Mouse (Mus musculus): ENCODE data around the gene Trappc3.
"Not testable (repeated sequence)": the region's sequence is repeated elsewhere in the genome, so short reads cannot be mapped to it uniquely, and the experiment has no call there.

Trappc3 gene

DNA sequence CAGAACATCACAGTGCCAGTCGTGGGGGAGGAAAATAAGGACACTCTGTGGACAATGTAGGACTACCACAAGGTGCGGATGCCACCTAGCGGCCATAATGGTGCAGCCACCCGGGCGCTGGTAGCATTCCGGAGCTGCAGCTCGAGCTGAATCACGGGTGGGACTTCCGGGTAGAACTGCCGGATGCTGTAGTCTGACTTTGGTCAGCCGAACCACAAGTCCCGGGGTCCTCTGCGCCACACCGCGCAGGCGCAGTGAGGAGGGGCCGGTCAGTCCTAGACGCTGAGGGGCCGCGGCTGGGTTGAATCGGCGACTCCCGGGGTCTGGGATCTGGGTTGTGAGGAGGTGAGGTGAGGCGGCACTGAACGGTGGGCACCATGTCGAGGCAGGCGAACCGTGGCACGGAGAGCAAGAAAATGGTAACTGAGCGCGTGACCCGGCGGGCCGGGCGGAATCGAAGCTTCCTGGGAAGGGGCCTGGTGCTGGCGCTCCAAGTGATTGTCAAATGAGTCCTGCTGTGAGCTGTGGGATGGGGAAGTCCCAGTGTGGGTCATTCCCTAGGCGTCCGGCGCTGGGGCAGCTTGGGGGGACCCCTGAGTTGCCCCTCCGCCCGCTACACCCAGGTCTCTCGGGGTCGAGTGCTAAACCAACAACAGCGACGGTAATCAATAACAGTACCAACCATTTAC is at the start of gene Trappc3:
TSS of gene Trappc3 (plus strand) at position 207 of the 689 bp plus-strand sequence.
- DNase-seq, result peak; percentile 97 to 98

- no peak for DNase-seq
Measured at GRCm38 (mm10) chr4:126217771-126218170, 44.4 kb upstream of the Trappc3 start.

- not testable (repeated sequence) for DNase-seq
Measured at GRCm38 (mm10) chr4:126219540-126219939, 42.6 kb upstream of the Trappc3 start.

GRCm38 (mm10) chr4:126220045-126220444 is 42.1 kb upstream of the Trappc3 start:
- DNase-seq, result no peak

DNA sequence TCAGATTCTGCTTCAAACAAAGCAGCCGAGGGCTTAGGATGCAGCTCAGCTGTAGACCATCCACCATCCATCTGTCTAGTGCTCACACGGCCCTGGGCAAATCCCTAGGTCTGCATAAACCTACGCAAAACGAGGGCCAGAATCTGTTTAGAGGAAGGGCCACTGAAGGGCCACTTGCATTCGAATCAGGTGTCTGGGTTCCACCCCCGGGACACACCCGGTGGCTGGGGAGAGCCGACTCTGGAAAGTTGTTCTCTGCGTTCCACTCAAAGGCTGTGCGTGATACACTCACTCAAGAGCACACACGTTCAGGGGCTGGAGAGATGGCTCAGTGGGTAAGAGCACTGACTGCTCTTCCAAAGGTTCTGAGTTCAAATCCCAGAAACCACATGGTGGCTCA is 39.5 kb upstream of the Trappc3 start:
- no peak for DNase-seq

- DNase-seq, result no peak
Measured at GRCm38 (mm10) chr4:126226640-126227039, 35.5 kb upstream of the Trappc3 start.

DNA sequence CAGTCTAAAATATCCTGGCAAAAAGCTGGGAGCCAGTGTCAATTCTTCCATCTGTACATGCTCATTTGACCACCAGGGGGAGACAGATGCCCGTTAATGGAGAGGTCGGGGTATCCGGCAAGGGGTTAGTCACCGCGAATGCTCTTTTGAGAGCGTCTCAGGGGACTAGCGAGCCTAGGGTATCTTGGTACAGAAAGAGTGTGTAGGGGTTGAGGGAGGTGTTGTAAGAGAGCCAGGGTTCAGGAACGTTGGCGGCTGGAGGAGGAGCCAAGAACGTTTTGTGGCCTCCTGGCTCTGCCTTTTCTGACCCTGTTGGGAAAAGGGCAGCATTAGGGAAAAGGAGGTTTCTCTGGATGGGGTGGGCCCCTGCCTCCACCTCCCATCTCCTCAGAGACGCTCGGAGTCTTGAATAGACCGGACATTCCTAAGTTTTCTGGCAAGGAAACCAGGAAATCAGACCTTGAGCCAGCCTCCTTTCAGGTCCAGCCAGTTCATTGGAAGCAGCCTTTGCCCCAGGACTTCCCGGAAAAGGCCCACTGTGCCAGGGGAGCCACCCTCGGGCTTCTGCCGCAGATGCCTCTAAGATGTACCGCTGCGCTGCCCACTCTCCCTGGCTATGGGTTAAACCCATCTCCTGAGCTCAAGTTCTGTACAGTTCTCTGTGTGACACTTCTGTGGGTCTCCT is 34.9 kb upstream of the Trappc3 start:
- peak; percentile 95 for DNase-seq

- no peak for DNase-seq
Measured at GRCm38 (mm10) chr4:126228144-126228543, 34.0 kb upstream of the Trappc3 start.

- DNase-seq, result no peak
Measured at GRCm38 (mm10) chr4:126229900-126230299, 32.2 kb upstream of the Trappc3 start.

GRCm38 (mm10) chr4:126233676-126234308 is 28.3 kb upstream of the Trappc3 start:
- DNase-seq, result no peak

DNA sequence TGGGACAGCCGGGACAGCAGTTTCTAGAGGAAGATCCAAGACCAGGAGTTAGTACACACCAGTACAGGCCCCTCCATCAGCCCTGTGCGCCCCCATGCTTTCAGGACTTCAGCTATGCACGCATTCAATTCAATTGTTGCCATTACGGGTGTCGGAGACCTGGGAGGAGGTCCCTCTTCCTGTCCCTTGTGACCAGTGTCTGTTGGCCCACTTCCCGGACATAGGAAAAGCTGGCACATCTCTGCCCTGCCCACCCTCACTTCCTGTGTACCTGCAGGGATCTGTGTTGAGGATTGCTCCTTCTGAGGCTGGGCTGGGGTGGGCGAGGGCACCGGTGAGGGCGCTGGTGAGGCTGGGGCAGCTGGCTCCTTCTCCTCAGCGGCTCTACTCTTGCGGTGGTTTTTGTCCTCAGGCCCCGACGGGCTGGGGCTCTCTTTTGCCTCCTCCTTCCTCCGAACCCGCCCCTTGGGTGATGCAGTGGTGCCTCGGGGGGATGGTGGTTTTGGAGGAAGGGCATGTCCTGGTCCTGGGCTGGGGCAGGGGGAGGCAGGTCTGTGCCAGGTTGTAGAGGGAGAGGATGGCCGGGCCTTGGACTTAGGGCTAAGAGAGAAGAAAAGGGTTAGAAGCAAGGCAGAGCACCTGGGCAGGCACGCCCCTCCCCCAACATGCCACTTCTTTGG is 27.5 kb upstream of the Trappc3 start:
- peak; percentile 58 to 61 for DNase-seq

- no peak for DNase-seq
Measured at GRCm38 (mm10) chr4:126235191-126235590, 26.9 kb upstream of the Trappc3 start.

DNA sequence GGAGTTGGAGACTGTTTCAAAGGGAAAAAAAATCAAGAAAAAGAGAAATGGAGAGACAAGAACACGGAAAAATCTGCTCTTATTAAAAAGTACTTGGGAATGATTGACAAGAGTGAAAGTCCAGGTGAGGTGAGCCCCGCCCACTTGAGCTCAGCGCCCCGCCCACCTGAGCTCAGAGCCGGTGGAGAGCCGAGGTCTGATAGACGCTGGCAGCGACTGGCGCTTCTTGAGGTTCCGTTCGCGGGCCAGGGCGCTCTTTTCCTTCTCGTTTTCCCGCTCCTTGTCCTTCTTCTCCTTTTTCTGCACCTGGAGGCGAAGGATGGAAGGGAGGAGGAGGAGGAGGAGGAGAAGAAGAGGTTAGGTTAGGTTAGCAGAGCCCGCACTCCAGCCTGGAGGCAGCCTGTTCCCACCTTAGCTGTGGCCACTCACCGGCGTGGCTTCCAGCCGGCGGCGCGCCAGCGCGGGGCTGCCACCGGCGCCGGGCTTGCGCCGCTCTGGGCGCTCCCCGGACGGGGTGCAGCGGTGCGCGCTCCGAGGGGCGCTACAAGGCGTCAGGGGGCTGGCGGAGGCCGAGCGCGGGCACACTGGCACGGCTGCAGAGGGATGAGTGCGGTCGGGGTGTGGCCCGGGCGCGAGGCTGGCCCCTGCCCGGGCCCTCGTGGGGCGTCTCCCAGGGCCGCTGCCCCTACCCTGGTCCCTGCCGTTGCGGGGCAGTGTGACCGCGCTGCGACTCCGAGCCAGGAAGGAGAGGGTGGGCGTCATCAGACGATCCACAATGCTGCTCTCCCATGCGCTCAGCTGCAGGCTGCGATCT is 25.5 kb upstream of the Trappc3 start:
- DNase-seq, result no peak

- no peak for DNase-seq
Measured at GRCm38 (mm10) chr4:126237721-126238242, 24.3 kb upstream of the Trappc3 start.

DNA sequence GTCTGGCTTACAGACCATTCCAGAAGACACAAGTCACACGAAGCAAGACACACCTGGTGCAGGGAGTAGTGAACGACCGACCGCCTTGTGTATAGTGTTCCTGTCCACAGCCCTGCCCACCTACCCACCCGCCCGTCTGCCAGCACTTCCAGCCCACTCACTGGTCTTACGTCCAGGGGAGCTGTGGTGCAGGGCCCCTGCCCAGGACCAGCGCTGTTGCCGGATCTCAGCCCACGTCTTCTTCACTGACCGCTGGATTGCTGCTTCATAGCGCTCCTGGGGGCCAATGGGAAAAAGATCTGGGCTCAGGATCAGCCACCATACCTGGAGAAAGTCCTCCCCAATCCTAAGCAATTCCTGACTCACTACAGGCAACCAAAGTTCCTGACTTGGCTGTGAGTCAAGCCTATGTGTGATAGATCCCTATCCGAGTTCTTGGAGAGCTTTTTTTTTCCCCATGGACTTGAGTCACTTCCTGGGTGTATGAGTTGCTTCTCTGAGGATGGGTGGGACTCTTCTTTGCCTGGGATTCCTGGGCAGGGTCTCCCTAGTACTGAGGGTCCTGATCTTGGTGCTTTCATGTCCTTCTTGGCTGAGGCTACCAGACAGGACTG is 22.2 kb upstream of the Trappc3 start:
- no peak for DNase-seq

- DNase-seq, result no peak
Measured at GRCm38 (mm10) chr4:126241956-126242355, 20.2 kb upstream of the Trappc3 start.

- no peak for DNase-seq
Measured at GRCm38 (mm10) chr4:126242510-126242909, 19.6 kb upstream of the Trappc3 start.

GRCm38 (mm10) chr4:126246202-126246889 is 15.8 kb upstream of the Trappc3 start:
- no peak for DNase-seq

DNA sequence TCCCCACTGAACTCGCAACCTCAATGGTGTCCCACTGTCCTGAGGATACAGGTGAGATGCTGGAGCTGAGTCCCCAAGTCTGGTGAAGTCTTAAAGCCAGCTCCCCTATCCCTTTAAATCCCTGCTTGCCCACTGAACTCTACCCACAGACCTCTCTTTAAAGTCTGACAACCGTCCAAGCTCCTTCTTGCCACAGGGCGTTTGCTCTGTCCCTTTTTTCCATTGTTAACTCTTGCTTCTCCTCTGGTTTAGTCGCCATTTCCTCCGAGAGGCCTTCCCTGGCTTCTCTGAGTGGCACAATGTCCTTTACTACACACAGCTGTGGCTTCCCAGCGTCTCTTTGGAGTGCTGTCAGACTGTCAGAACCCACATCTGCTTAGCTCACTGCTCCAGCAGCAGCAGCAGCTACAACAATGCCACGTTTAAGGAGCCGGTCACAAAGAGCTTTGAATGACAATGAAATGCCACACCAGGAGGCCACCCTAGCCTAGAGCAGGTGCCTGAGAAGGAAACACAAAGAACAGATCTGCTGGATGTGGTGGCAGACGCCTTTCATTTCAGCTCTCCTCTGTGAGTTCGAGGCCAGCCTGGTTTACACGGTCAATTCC is 13.8 kb upstream of the Trappc3 start:
- DNase-seq, result no peak

- no peak for DNase-seq
Measured at GRCm38 (mm10) chr4:126250659-126251058, 11.5 kb upstream of the Trappc3 start.

Measured in B cell, adult 2 months (primary cell).